Mouse (Mus musculus) E14TG2a.4 (cell line): ENCODE data around the gene D1Ertd622e.

ENCODE experiments used
- H3K27me3 ChIP-seq: 2 replicates; pipeline ENCODE4 v1.6.1; 2014; ENCODE audit warnings: low read length, control low read depth; ENCODE audit not compliant: insufficient read depth
- H3K36me3 ChIP-seq: 2 replicates; pipeline ENCODE4 v1.6.1; 2014; ENCODE audit warnings: low read length, control low read depth; ENCODE audit not compliant: insufficient read depth
- H3K4me1 ChIP-seq: replicated peaks from 2 replicates; pipeline ENCODE4 v1.6.1; 2014; ENCODE audit warnings: low read depth, low read length, control low read depth
- H3K4me3 ChIP-seq: replicated peaks from 2 replicates; pipeline ENCODE4 v1.5.1; 2014; ENCODE audit warnings: mild to moderate bottlenecking, low read length
- H3K9me3 ChIP-seq: 2 replicates; pipeline ENCODE4 v1.6.1; 2014; ENCODE audit warnings: low read length, control low read depth
- CTCF ChIP-seq: conservative IDR thresholded peaks from 2 replicates; pipeline ENCODE4 v1.5.1; 2014; ENCODE audit warnings: low read length
- NANOG ChIP-seq: IDR thresholded peaks from 2 replicates; pipeline ENCODE4 v1.6.1; 2014; ENCODE audit warnings: borderline replicate concordance, low read length, mixed read lengths
- POU5F1 ChIP-seq: IDR thresholded peaks from 2 replicates; pipeline ENCODE4 v1.6.1; 2014; ENCODE audit warnings: low read length, borderline replicate concordance

Gene D1Ertd622e

GRCm38 (mm10) chr1:97580270-97580669 is 81.6 kb downstream of the D1Ertd622e start:
- Histone ChIP-seq H3K9me3 (no peaks in the 10 kb centered on the region), H3K4me3 (no peak overlapping the region), H3K27me3 (no peaks in the 10 kb centered on the region), H3K36me3 (no peaks in the 10 kb centered on the region), H3K4me1 (no peaks in the 10 kb centered on the region)
- TF ChIP-seq POU5F1 (no peak), NANOG (no peak)

DNA sequence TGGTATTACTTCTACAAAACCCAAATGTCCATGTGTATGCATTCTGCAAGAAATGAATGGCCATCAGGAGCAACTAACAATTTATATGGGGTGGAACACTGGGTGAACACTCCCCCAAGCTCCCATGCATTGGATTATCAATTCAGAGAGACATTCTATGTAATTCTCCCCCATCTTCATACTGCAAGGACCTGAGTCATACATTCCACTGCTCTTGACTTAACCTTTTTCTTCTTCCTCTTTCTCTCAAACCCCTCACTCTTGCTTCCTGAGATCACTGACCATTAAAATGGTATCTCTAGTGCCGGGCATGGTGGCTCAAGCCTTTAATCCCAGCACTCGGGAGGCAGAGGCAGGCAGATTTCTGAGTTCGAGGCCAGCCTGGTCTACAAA is 83.9 kb downstream of the D1Ertd622e start:
- no peaks in the 10 kb centered on the region for H3K4me1 ChIP-seq
- TF ChIP-seq NANOG = no peak
- no peak for TF ChIP-seq CTCF
- TF ChIP-seq POU5F1 = no peak
- H3K9me3 ChIP-seq = no peaks in the 10 kb centered on the region
- no peak overlapping the region for H3K4me3 ChIP-seq
- no peaks in the 10 kb centered on the region for H3K36me3 ChIP-seq
- H3K27me3 ChIP-seq = no peaks in the 10 kb centered on the region

- no peaks in the 10 kb centered on the region for H3K27me3 ChIP-seq
- H3K4me1 ChIP-seq = no peaks in the 10 kb centered on the region
- no peak overlapping the region for H3K4me3 ChIP-seq
- TF ChIP-seq CTCF = no peak
- no peak for TF ChIP-seq NANOG
- no peak for TF ChIP-seq POU5F1
- no peaks in the 10 kb centered on the region for H3K9me3 ChIP-seq
- H3K36me3 ChIP-seq = no peaks in the 10 kb centered on the region
Measured at GRCm38 (mm10) chr1:97577062-97578024, 84.5 kb downstream of the D1Ertd622e start.

DNA sequence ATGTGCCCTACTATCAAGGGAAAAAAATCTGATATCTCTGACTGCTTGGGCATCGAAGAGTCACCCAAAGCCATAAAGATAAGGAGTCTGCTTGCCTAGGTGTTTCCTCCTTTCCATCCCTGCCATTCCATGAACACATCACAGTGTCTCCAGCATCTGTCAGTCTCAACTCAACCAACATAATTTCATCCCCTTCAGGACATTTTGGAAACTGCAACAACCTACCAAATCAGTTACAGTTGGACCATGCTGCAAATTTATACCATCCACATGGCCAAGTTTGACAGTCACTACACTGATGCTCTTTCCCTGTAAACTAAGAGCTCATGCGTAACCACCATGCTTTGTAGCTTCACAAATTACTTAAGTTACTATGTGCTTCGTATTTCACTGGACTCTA is 85.3 kb downstream of the D1Ertd622e start:
- TF ChIP-seq POU5F1 = no peak
- TF ChIP-seq CTCF = no peak; the same call in 1 of the 2 replicates
- no peak for TF ChIP-seq NANOG
- no peaks in the 10 kb centered on the region for H3K36me3 ChIP-seq
- no peaks in the 10 kb centered on the region for H3K4me1 ChIP-seq
- no peaks in the 10 kb centered on the region for H3K27me3 ChIP-seq
- H3K4me3 ChIP-seq = no peak overlapping the region
- no peaks in the 10 kb centered on the region for H3K9me3 ChIP-seq

GRCm38 (mm10) chr1:97570814-97571213 is 91.1 kb downstream of the D1Ertd622e start:
- H3K4me1 ChIP-seq = no peaks in the 10 kb centered on the region
- H3K9me3 ChIP-seq = no peaks in the 10 kb centered on the region
- TF ChIP-seq NANOG (no peak), CTCF (no peak), POU5F1 (no peak)
- H3K27me3 ChIP-seq = no peaks in the 10 kb centered on the region
- no peaks in the 10 kb centered on the region for H3K36me3 ChIP-seq
- no peak overlapping the region for H3K4me3 ChIP-seq

GRCm38 (mm10) chr1:97567956-97568355 is 93.9 kb downstream of the D1Ertd622e start:
- no peaks in the 10 kb centered on the region for H3K27me3 ChIP-seq
- TF ChIP-seq NANOG = no peak
- TF ChIP-seq CTCF = no peak
- no peak for TF ChIP-seq POU5F1

GRCm38 (mm10) chr1:97564641-97565040 is 97.2 kb downstream of the D1Ertd622e start:
- H3K27me3 ChIP-seq = no peaks in the 10 kb centered on the region
- no peak overlapping the region for H3K4me3 ChIP-seq
- H3K36me3 ChIP-seq = no peaks in the 10 kb centered on the region
- no peaks in the 10 kb centered on the region for H3K4me1 ChIP-seq
- H3K9me3 ChIP-seq = no peaks in the 10 kb centered on the region
- TF ChIP-seq CTCF (no peak), POU5F1 (no peak), NANOG (no peak)

More at GRCm38 (mm10) chr1:97567956-97568355, 93.9 kb downstream of the D1Ertd622e start:
- H3K4me3 ChIP-seq = no peak overlapping the region
- H3K9me3 ChIP-seq = no peaks in the 10 kb centered on the region
- no peaks in the 10 kb centered on the region for H3K36me3 ChIP-seq
- no peaks in the 10 kb centered on the region for H3K4me1 ChIP-seq

- H3K9me3 ChIP-seq = no peaks in the 10 kb centered on the region
- no peaks in the 10 kb centered on the region for H3K4me1 ChIP-seq
- no peak overlapping the region for H3K4me3 ChIP-seq
- no peaks in the 10 kb centered on the region for H3K36me3 ChIP-seq
- TF ChIP-seq NANOG (no peak), POU5F1 (no peak)
- no peaks in the 10 kb centered on the region for H3K27me3 ChIP-seq
Measured at GRCm38 (mm10) chr1:97562867-97563266, 99.0 kb downstream of the D1Ertd622e start.
